Mouse (Mus musculus) cerebellum, adult 18-20 months (tissue): Measurements from ENCODE around the gene Prpf31.
"Not testable (repeated sequence)": the region's sequence is repeated elsewhere in the genome, so short reads cannot be mapped to it uniquely, and the experiment has no call there.

ENCODE experiments used
- DNase-seq, 2 experiments: peaks; one replicate each; pipeline ENCODE4 v3.0.0; 2021

The Prpf31 gene

GRCm38 (mm10) chr7:3629543-3630477 lies at the start of gene Prpf31, which contains the start of gene Tfpt:
Gene Prpf31, plus strand, starts transcription at chr7:3629985.
Gene Tfpt, minus strand, starts transcription at chr7:3629929.
- DNase-seq, result peak; percentile 94

GRCm38 (mm10) chr7:3580029-3580428 lies 49.8 kb upstream of the Prpf31 start:
- DNase-seq, result no peak

- DNase-seq, result no peak
Observed at GRCm38 (mm10) chr7:3585763-3586162, 44.0 kb upstream of the Prpf31 start.

GRCm38 (mm10) chr7:3586255-3586654 lies 43.5 kb upstream of the Prpf31 start:
- DNase-seq, result no peak

GRCm38 (mm10) chr7:3587292-3587691 lies 42.5 kb upstream of the Prpf31 start:
- DNase-seq, result no peak

GRCm38 (mm10) chr7:3590550-3590949 lies 39.2 kb upstream of the Prpf31 start:
- DNase-seq, result no peak

GRCm38 (mm10) chr7:3591534-3591933 lies 38.3 kb upstream of the Prpf31 start:
- DNase-seq, result no peak

- DNase-seq, result no peak
Observed at GRCm38 (mm10) chr7:3593855-3594254, 35.9 kb upstream of the Prpf31 start.

- DNase-seq, result no peak
Observed at GRCm38 (mm10) chr7:3594686-3595085, 35.1 kb upstream of the Prpf31 start.

GRCm38 (mm10) chr7:3595146-3595545 lies 34.6 kb upstream of the Prpf31 start:
- DNase-seq, result no peak

- not testable (repeated sequence) for DNase-seq
Observed at GRCm38 (mm10) chr7:3597755-3598154, 32.0 kb upstream of the Prpf31 start.

- peak; percentile 56 to 57 for DNase-seq
Observed at GRCm38 (mm10) chr7:3601119-3601518, 28.7 kb upstream of the Prpf31 start.

GRCm38 (mm10) chr7:3606798-3607197 lies 23.0 kb upstream of the Prpf31 start:
- no peak for DNase-seq

- no peak for DNase-seq
Observed at GRCm38 (mm10) chr7:3607391-3607790, 22.4 kb upstream of the Prpf31 start.

GRCm38 (mm10) chr7:3608668-3609067 lies 21.1 kb upstream of the Prpf31 start:
- DNase-seq, result no peak

GRCm38 (mm10) chr7:3609082-3609481 lies 20.7 kb upstream of the Prpf31 start:
- DNase-seq, result no peak

GRCm38 (mm10) chr7:3610437-3610836 lies 19.3 kb upstream of the Prpf31 start:
- no peak for DNase-seq

- DNase-seq, result no peak
Observed at GRCm38 (mm10) chr7:3611006-3611405, 18.8 kb upstream of the Prpf31 start.

- no peak for DNase-seq
Observed at GRCm38 (mm10) chr7:3614021-3614420, 15.8 kb upstream of the Prpf31 start.

- DNase-seq, result no peak
Observed at GRCm38 (mm10) chr7:3616057-3616388, 13.8 kb upstream of the Prpf31 start, which contains the start of gene Oscar. Gene Oscar, minus strand, starts transcription at chr7:3616157.

GRCm38 (mm10) chr7:3616389-3617241 lies 13.2 kb upstream of the Prpf31 start:
- peak in 1 of 2 experiments; percentile 70 for DNase-seq

- peak; percentile 90 to 95 for DNase-seq
Observed at GRCm38 (mm10) chr7:3617242-3617995, 12.4 kb upstream of the Prpf31 start, which contains the start of gene Ndufa3. Gene Ndufa3, plus strand, starts transcription at chr7:3617373.

- DNase-seq, result no peak
Observed at GRCm38 (mm10) chr7:3629030-3629429, 755 bp upstream of the Prpf31 start.
